Comparison of ENCODE assay signal across 28 mouse cellular contexts in genomic region chr14:118840027-118840426, GRCm38 (mm10). TPM values are rescaled to one million over a fixed set of nuclear protein-coding genes. Genes with fewer than 3 reads are reported as not detected.
DNase-seq lines count a peak whose midpoint lies in the region; ATAC-seq and TF ChIP-seq lines count a peak whose summit lies in the region.
"Had no signal": no experiment of that assay in that cellular context is flagged by ENCODE, and none has a peak within 500 bp of the region (broad histone marks: within the 10 kb centered on the region; RNA-seq: fewer than 3 reads in every experiment).

No protein-coding gene starts in this region.

- 100% methylated on average over 1 of the region's 1 CpGs for WGBS in forebrain, embryonic 13.5 days
- WGBS in forebrain, embryonic 10.5 days = 95% methylated on average over 1 of the region's 1 CpGs
- WGBS in kidney, embryonic 14.5 days = 100% methylated on average over 1 of the region's 1 CpGs
- WGBS in midbrain, embryonic 11.5 days = 100% methylated on average over 1 of the region's 1 CpGs
- 97% methylated on average over 1 of the region's 1 CpGs for WGBS in midbrain, postnatal 0 days

- H3K36me3 ChIP-seq in forebrain, embryonic 13.5 days (ENCODE audit: poor library complexity, severe bottlenecking) = no peaks in the 10 kb centered on the region
- H3K36me3 ChIP-seq in forebrain, embryonic 10.5 days (replicated peaks) = no peaks in the 10 kb centered on the region
- no peaks in the 10 kb centered on the region for H3K36me3 ChIP-seq in kidney, embryonic 14.5 days (ENCODE audit: control insufficient read depth, insufficient read depth, low read length)
- H3K36me3 ChIP-seq in midbrain, embryonic 11.5 days (ENCODE audit: control insufficient read depth, insufficient read depth, low read length) = no peaks in the 10 kb centered on the region
- no peaks in the 10 kb centered on the region for H3K36me3 ChIP-seq in midbrain, postnatal 0 days (ENCODE audit: insufficient read depth, low read length)
- H3K36me3 ChIP-seq: G1E; hindbrain, embryonic 13.5 days had no signal

- no peak overlapping the region for H3K4me2 ChIP-seq in forebrain, embryonic 13.5 days
- H3K4me2 ChIP-seq in kidney, embryonic 14.5 days (replicated peaks; ENCODE audit: low read depth, low read length) = no peak overlapping the region
- H3K4me2 ChIP-seq in midbrain, embryonic 11.5 days = no peak overlapping the region
- no peak overlapping the region for H3K4me2 ChIP-seq in midbrain, postnatal 0 days (ENCODE audit: low read depth, low read length, poor library complexity, severe bottlenecking)
- H3K4me2 ChIP-seq: heart, embryonic 11.5 days; hindbrain, embryonic 13.5 days had no signal

- H3K27ac ChIP-seq in forebrain, embryonic 13.5 days = no peak overlapping the region
- no peak overlapping the region for H3K27ac ChIP-seq in forebrain, embryonic 10.5 days
- no peak overlapping the region for H3K27ac ChIP-seq in kidney, embryonic 14.5 days (ENCODE audit: low read depth, low read length)
- H3K27ac ChIP-seq in midbrain, embryonic 11.5 days (ENCODE audit: low read depth, low read length) = no peak overlapping the region
- H3K27ac ChIP-seq in midbrain, postnatal 0 days (ENCODE audit: low read depth, low read length) = no peak overlapping the region
- H3K27ac ChIP-seq: hindbrain, embryonic 13.5 days; liver, embryonic 14.5 days; macrophage had no signal

- no peaks in the 10 kb centered on the region for H3K27me3 ChIP-seq in forebrain, embryonic 13.5 days
- peaks cover 40% of the 10 kb centered on the region for H3K27me3 ChIP-seq in forebrain, embryonic 10.5 days (ENCODE audit: poor library complexity, severe bottlenecking)
- H3K27me3 ChIP-seq in kidney, embryonic 14.5 days (ENCODE audit: control insufficient read depth, insufficient read depth, low read length) = no peaks in the 10 kb centered on the region
- no peaks in the 10 kb centered on the region for H3K27me3 ChIP-seq in midbrain, embryonic 11.5 days (ENCODE audit: control insufficient read depth, insufficient read depth, low read length)
- H3K27me3 ChIP-seq in midbrain, postnatal 0 days (ENCODE audit: insufficient read depth, low read length) = no peaks in the 10 kb centered on the region

- H3K9me3 ChIP-seq in forebrain, embryonic 13.5 days (replicated peaks) = no peaks in the 10 kb centered on the region
- no peaks in the 10 kb centered on the region for H3K9me3 ChIP-seq in forebrain, embryonic 10.5 days
- H3K9me3 ChIP-seq in kidney, embryonic 14.5 days (ENCODE audit: control insufficient read depth, low read length) = no peaks in the 10 kb centered on the region
- no peaks in the 10 kb centered on the region for H3K9me3 ChIP-seq in midbrain, embryonic 11.5 days (ENCODE audit: control insufficient read depth, low read length)
- H3K9me3 ChIP-seq in midbrain, postnatal 0 days (ENCODE audit: low read length) = no peaks in the 10 kb centered on the region
- H3K9me3 ChIP-seq: hindbrain, embryonic 13.5 days had no signal

- intact Hi-C loops in heart, postnatal 14 days (cut with DNase I) = no loop called here

- peak; percentile 45; the same call in 1 of the 2 replicates for ATAC-seq in forebrain, embryonic 13.5 days
- peak; percentile 8; the same call in 1 of the 2 replicates for ATAC-seq in kidney, embryonic 14.5 days (ENCODE audit: low FRiP score, low TSS enrichment)
- peak; percentile 30; the same call in 1 of the 2 replicates for ATAC-seq in midbrain, embryonic 11.5 days (ENCODE audit: low FRiP score)
- ATAC-seq in midbrain, postnatal 0 days (ENCODE audit: low FRiP score) = no peak
- 0 out of 2 replicates have a peak, but pooled peaks have one; percentile 22 for ATAC-seq in granulocyte monocyte progenitor cell, adult 5-6 weeks (replicated peaks; ENCODE audit: poor library complexity, severe bottlenecking)
- ATAC-seq: inflammation-experienced regulatory T-cells, adult 6 months had no signal

- TF ChIP-seq CTCF in midbrain, postnatal 0 days (IDR thresholded peaks at IDR 0.05) = no peak

- no peaks in the 10 kb centered on the region for H3K4me1 ChIP-seq in forebrain, embryonic 13.5 days
- H3K4me1 ChIP-seq in forebrain, embryonic 10.5 days = peaks cover 6% of the 10 kb centered on the region
- H3K4me1 ChIP-seq in kidney, embryonic 14.5 days (ENCODE audit: control insufficient read depth, insufficient read depth, low read length) = no peaks in the 10 kb centered on the region
- H3K4me1 ChIP-seq in midbrain, embryonic 11.5 days (ENCODE audit: control insufficient read depth, insufficient read depth, low read length) = no peaks in the 10 kb centered on the region
- H3K4me1 ChIP-seq in midbrain, postnatal 0 days (ENCODE audit: insufficient read depth, low read length) = no peaks in the 10 kb centered on the region
- H3K4me1 ChIP-seq: hindbrain, embryonic 13.5 days had no signal

- no peak overlapping the region for H3K4me3 ChIP-seq in forebrain, embryonic 13.5 days
- no peak overlapping the region for H3K4me3 ChIP-seq in forebrain, embryonic 10.5 days
- no peak overlapping the region for H3K4me3 ChIP-seq in kidney, embryonic 14.5 days (ENCODE audit: low read length)
- no peak overlapping the region for H3K4me3 ChIP-seq in midbrain, embryonic 11.5 days (ENCODE audit: low read depth, low read length)
- H3K4me3 ChIP-seq in midbrain, postnatal 0 days (ENCODE audit: low read depth, low read length) = no peak overlapping the region
- H3K4me3 ChIP-seq: hindbrain, embryonic 13.5 days; myocyte had no signal

- DNase-seq in forebrain, embryonic 10.5 days (ENCODE audit: extremely low spot score, low spot score) = no peak
- no peak for DNase-seq in kidney, adult 11 months
- no peak for DNase-seq in midbrain, embryonic 11.5 days (ENCODE audit: low spot score, missing footprints)
- DNase-seq in midbrain, postnatal 0 days (ENCODE audit: low spot score) = no peak
- DNase-seq in heart, postnatal 14 days = no peak
- DNase-seq: adrenal gland, postnatal 10 days; cerebellum, adult 8-10 months; cerebellum, postnatal 25 days; heart, postnatal 4 days; liver; lung, adult 2 months; lung, postnatal 10 days; midbrain, embryonic 14.5 days; right cerebral cortex, adult 18-20 months; spleen, adult 18-20 months; thymus, adult 2 months; thymus, postnatal 36 days had no signal

- no peak overlapping the region for H3K9ac ChIP-seq in forebrain, embryonic 13.5 days
- no peak overlapping the region for H3K9ac ChIP-seq in kidney, embryonic 14.5 days (ENCODE audit: low read depth, low read length)
- no peak overlapping the region for H3K9ac ChIP-seq in midbrain, embryonic 11.5 days (ENCODE audit: low read length)
- H3K9ac ChIP-seq in midbrain, postnatal 0 days (replicated peaks; ENCODE audit: low read length, poor library complexity, severe bottlenecking) = no peak overlapping the region
- H3K9ac ChIP-seq: hindbrain, embryonic 13.5 days; liver, embryonic 14.5 days had no signal

RNA-seq across cellular contexts. Expression of gene Cldn10, which starts 52.3 kb away (rescaled TPM):
- 0.57 and 0.77 TPM in 2 replicates for polyA plus RNA-seq in forebrain, embryonic 13.5 days (2015; fragmentation: Nextera tagmentation; extraction: Ambion mirVana)
- 1.6 and 3.1 TPM in 2 replicates for polyA plus RNA-seq in forebrain, embryonic 10.5 days (2016; fragmentation: Nextera tagmentation; extraction: Ambion mirVana)
- 7.3 and 12.2 TPM in 2 replicates for polyA plus RNA-seq in kidney, embryonic 14.5 days (2014; fragmentation: Nextera tagmentation; extraction: Ambion mirVana)
- 0.66 and 0.86 TPM in 2 replicates for polyA plus RNA-seq in midbrain, embryonic 11.5 days (2014; fragmentation: Nextera tagmentation; extraction: Ambion mirVana)
- 10.7 and 11.8 TPM in 2 replicates for total RNA-seq in midbrain, postnatal 0 days (2014; rRNA removed)
- polyA plus RNA-seq in midbrain, postnatal 0 days (2015; fragmentation: Nextera tagmentation; extraction: Ambion mirVana) = 24.1 and 32.1 TPM in 2 replicates
- total RNA-seq in granulocyte monocyte progenitor cell, adult 5-6 weeks (2014; fragmentation: Nextera tagmentation) = not detected in 2 replicates
- 0.31 TPM in 1 of 2 replicates, not detected in the other for total RNA-seq in granulocyte monocyte progenitor cell, adult 5-6 weeks (2017)
- under 1 TPM; 0.29 to 0.41 TPM for total RNA-seq in heart, postnatal 14 days (2021)
- total RNA-seq: gastrocnemius, postnatal 14 days had no signal
- polyA plus RNA-seq: G1E, macrophage, myocyte had no signal
